Mouse (Mus musculus) cerebellum, adult 11 months (tissue): ENCODE data around the gene Glrx.

Source experiments
- DNase-seq: peaks from one replicate; pipeline ENCODE4 v3.0.0; 2022

The Glrx gene

GRCm38 (mm10) chr13:75835461-75835860 lies 4.2 kb upstream of the Glrx start:
- DNase-seq = no peak

- DNase-seq = no peak
These were observed 1.2 kb upstream of the Glrx start for GRCm38 (mm10) chr13:75838506-75838905.

GRCm38 (mm10) chr13:75840752-75841285 lies 1.2 kb downstream of the Glrx start:
- no peak for DNase-seq

- DNase-seq = no peak
These were observed 2.3 kb downstream of the Glrx start for GRCm38 (mm10) chr13:75841950-75842349.

GRCm38 (mm10) chr13:75843331-75843730 lies 3.7 kb downstream of the Glrx start:
- no peak for DNase-seq

- DNase-seq = no peak
These were observed 4.5 kb downstream of the Glrx start for GRCm38 (mm10) chr13:75843993-75844683.

- no peak for DNase-seq
These were observed 5.3 kb downstream of the Glrx start for GRCm38 (mm10) chr13:75844833-75845518.

GRCm38 (mm10) chr13:75845519-75846166 lies 6.0 kb downstream of the Glrx start:
- no peak for DNase-seq

- DNase-seq = no peak
These were observed 7.4 kb downstream of the Glrx start for GRCm38 (mm10) chr13:75847027-75847426.

- DNase-seq = no peak
These were observed 12.4 kb downstream of the Glrx start for GRCm38 (mm10) chr13:75852027-75852426.

GRCm38 (mm10) chr13:75853118-75853517 lies 13.4 kb downstream of the Glrx start:
- DNase-seq = no peak

- DNase-seq = no peak
These were observed 19.7 kb downstream of the Glrx start for GRCm38 (mm10) chr13:75859264-75859844.

- DNase-seq = no peak
These were observed 26.0 kb downstream of the Glrx start for GRCm38 (mm10) chr13:75865486-75866184.

- no peak for DNase-seq
These were observed 28.2 kb downstream of the Glrx start for GRCm38 (mm10) chr13:75867876-75868275.

- DNase-seq = no peak
These were observed 35.1 kb downstream of the Glrx start for GRCm38 (mm10) chr13:75874608-75875376.

GRCm38 (mm10) chr13:75876188-75876587 lies 36.5 kb downstream of the Glrx start:
- DNase-seq = peak; percentile 35

- DNase-seq = no peak
These were observed 36.9 kb downstream of the Glrx start for GRCm38 (mm10) chr13:75876592-75876991.

GRCm38 (mm10) chr13:75877907-75878306 lies 38.2 kb downstream of the Glrx start:
- DNase-seq = peak; percentile 29

- no peak for DNase-seq
These were observed 40.1 kb downstream of the Glrx start for GRCm38 (mm10) chr13:75879756-75880155.

- DNase-seq = no peak
These were observed 40.8 kb downstream of the Glrx start for GRCm38 (mm10) chr13:75880501-75880900.

- DNase-seq = no peak
These were observed 44.1 kb downstream of the Glrx start for GRCm38 (mm10) chr13:75883792-75884191.

GRCm38 (mm10) chr13:75891868-75892267 lies 52.2 kb downstream of the Glrx start:
- DNase-seq = no peak
